Mouse (Mus musculus) adrenal gland, adult 18-20 months (tissue): Measurements from ENCODE around the gene Unc13a. TPM values are rescaled to one million over a fixed set of nuclear protein-coding genes. Genes with fewer than 3 reads are reported as not detected.

Experiments used
- DNase-seq, 2 experiments: peaks; one replicate each; pipeline ENCODE4 v3.0.0; 2021 to 2022; ENCODE audit warnings: low spot score in 2 of 2
- total RNA-seq, 2 experiments: library from RNA; stranded (reverse); gene quantifications; 1 replicate in 1 of 2; 2 replicates in 1 of 2; pipeline ENCODE4 v1.2.3; 2021

Unc13a gene
- total RNA-seq, 2 experiments from 2014 or later = 5.9 to 7.9 TPM

DNA sequence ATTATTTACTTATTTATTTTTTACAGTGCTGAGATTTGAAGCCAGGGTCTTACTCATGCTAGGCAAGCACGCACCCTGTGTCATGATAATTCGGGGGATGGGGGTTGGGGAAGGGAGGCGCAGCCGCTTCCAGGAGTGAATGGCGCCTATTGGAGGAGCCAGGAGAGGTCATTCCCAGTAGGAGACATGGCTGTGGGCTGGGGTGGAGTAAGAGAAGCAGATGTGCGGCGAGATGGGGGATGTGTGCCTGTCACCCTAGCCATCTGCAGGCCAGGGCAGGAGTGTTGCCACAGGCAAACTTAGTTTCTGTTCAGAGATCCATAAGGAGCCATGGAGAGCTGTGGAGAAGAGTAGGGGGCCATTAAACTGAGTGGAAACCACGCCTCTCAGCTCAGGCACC, 16.1 kb upstream of the Unc13a start:
- no peak for DNase-seq

DNA sequence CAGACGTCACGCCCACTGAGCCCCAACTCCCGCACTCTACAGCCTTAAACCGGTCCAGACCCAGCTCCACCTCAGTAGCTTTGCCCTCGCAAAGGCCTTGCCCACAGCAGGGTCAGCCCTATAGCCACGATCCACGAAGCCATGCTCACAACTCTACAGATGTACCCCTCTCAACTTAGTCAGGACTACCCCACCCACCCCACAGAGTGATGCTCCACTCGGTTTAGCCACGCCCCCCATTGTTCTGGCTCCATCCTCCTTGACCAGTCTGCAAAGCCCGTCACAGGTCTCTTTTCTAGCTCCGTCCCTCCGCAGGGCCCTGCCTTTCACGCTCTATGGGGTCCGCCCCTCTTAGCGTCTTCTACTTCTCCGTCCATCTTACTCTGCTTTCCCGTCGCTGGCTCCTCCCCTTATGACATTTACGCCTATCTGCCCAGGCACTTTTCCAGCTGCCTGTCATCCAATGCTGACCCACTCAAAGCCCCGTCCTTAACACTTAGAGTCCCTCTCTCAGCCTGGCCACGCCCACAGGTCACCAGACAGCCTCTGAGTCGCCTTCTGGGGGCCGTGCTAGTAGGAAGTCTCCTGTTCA, 14.7 kb upstream of the Unc13a start:
- DNase-seq = no peak

DNA sequence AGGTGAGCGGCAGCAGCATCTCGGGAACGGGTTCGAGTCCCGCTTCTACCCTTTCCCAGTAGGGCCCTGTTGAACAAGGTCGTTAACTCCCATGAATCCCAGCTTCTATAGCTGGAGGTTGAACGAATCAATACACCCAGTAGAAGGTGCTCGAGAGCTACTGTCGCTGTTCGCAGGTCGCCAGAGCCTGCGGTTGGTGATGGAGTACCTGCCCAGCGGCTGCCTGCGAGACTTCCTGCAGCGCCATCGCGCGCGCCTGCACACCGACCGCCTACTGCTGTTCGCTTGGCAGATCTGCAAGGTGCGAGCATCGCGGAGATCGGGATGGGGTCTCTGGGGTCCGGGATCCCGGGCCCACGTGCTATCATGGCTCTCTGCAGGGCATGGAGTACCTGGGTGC, 14.0 kb upstream of the Unc13a start:
- no peak for DNase-seq

DNA sequence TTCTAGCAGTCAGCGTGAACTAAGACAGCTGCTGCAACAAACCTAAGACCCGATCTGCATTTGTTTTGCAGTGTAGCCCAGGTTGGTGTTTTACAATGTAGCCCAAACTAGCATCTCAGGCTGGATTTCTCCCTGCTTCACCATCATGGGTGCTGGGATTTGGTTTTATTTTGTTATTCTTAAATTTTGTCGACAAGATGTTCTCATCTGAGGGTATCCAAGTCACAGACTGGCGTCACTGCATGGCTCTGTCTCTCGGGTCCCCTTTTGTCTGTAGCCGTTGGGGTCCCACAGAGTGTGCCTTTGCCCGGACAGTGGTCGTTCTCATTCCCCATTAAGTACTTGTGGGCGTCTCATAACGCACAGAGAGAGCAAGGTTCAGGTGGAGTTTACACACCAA, 13.1 kb upstream of the Unc13a start:
- no peak for DNase-seq

DNA sequence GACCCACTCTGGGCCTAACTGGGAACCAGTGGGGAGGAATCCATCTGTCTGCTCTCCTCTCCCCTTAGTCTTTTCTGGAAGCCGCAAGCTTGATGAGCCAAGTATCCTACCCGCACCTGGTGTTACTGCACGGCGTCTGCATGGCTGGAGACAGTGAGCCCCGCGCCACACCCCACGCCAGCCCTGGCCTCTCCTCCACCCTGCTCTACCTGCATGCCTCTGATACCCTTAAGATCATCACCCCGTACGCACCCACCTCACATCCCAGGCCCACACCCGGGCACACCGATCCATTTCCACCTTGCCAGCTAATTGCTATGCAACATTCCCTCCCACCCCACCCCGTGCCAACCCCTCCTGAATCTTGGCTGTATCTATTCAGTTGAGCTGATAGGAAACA, 11.3 kb upstream of the Unc13a start:
- no peak for DNase-seq

DNA sequence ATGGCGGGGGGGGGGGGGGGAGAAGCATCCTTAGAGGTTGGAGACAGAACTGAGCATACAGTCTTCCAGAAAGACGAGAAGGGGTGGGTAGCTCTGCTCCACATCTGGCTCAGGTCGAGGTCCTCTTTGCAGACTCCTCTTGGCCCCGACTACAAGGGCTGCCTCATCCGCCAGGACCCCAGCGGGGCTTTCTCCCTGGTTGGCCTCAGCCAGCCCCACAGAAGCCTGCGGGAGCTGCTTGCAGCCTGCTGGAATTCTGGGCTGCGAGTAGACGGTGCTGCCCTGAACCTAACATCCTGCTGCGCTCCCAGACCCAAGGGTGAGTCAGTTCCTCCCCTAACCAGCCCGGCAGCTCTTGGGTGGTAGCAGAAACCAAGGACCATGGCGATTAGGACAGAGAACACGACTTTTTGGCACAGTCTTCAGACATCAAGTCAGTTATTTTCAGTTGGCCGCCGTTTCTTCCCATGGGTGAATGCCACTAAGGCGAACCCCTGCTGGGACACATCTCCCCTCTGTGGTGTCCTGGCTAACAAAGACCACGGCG, 9.9 kb upstream of the Unc13a start:
- no peak for DNase-seq

DNA sequence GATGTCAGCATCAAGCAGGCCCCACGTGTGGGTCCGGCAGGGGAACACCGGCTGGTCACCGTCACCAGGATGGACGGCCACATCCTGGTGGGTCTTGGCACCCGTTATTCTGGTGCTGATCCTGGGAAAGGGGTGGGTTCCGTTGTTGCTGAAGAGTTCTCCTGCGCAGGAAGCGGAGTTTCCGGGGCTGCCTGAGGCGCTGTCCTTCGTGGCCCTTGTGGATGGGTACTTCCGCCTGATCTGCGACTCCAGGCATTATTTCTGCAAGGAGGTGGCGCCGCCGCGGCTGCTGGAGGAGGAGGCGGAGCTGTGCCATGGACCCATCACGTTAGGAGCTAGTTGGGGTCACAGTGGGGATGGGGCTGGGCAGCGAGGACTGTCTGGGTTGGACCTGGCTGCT, 8.9 kb upstream of the Unc13a start:
- DNase-seq = no peak

DNA sequence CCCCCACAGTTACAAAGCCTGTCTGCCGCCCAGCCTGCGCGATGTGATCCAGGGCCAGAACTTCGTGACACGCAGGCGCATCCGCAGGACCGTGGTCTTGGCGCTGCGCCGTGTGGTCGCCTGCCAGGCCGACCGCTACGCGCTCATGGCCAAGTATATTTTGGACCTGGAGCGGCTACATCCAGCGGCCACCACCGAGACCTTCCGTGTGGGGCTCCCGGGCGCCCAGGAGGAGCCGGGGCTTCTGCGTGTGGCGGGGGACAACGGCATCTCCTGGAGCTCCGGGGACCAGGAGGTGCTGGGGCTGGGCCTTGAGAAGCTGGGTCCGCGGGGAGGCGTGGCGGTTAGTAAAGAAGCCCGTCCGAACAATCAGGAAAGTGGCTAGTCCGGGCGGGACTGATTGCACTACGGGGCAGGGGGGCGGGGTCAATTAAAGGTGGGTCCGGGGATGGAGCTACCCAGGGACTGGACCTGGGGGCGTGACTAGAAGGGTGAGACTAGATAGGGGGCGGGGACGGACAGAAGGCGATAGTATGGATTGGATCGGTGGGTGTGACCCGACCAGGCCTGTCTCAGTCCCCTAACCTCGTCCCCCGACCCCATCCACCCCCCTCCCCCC, 8.1 kb upstream of the Unc13a start:
- DNase-seq = no peak

DNA sequence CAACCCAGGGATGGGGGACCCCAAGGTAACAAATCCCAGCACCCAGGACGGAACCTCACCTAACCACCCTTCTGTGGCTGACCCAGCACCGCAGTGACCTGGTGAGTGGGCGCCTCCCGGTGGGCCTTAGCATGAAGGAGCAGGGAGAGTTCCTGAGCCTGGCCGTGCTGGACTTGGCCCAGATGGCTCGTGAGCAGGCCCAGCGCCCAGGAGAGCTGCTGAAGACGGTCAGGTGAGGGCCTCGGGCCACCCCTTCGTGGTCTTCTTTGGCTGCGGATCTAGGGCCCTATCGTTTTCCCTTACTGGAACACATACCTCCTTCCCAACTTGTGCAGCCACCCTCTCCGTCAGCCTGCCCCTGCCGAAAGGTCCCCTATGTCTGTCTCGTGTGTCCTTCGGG, 7.6 kb upstream of the Unc13a start:
- DNase-seq = no peak

DNA sequence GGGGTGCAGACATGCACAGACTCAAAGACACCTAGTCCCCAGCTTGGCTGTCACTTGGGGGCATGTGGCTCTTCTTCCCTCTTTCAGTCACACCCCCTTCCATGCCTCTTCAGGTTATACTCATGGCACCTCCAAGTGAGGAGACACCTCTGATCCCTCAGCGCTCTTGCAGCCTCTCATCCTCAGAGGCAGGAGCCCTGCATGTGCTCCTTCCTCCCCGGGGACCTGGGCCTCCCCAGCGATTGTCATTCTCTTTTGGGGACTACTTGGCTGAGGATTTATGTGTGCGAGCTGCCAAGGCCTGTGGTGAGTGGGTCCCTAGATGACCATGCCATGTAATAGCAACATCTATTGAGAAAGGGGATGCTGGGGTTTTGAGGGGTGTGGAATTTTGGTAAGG, 6.7 kb upstream of the Unc13a start:
- DNase-seq = no peak

DNA sequence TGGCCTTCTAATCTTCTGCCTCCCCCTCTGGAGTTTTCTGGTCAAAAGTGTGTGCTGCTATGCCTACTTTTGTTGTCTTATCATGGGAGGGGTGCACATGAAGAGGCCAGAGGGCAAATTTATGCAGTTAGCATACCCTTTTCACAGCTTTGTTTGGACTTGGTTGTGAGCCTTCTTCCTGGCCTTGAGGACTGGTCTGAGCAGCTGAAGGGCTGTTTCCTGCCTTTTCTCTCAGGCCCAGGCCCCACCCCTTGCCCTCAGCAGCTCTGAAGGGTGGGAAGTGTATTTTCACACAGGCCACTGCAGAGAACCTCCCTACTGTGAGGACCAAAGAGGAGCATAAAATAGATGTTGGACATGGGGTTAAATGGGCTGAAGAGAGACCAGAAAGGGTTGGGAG, 6.0 kb upstream of the Unc13a start:
- no peak for DNase-seq

DNA sequence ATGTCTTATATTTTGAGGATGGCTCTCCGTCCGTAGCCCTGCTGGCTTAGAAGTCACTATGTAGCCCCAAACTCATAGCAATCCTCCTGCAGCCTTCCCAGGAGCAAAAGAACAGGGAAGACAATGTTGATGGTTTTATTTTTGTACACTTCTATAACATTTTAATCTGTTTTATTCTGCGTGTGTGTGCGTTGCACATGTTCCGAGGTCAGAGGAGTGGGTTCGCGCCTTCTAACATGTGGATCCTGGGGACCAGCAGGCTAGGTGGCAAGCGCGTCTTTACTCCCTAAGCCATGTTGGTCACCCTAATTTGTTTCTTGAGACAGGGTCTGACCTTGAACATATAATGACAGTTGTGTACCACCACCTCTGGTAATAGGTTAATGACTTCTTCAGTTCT, 5.2 kb upstream of the Unc13a start:
- DNase-seq = no peak

DNA sequence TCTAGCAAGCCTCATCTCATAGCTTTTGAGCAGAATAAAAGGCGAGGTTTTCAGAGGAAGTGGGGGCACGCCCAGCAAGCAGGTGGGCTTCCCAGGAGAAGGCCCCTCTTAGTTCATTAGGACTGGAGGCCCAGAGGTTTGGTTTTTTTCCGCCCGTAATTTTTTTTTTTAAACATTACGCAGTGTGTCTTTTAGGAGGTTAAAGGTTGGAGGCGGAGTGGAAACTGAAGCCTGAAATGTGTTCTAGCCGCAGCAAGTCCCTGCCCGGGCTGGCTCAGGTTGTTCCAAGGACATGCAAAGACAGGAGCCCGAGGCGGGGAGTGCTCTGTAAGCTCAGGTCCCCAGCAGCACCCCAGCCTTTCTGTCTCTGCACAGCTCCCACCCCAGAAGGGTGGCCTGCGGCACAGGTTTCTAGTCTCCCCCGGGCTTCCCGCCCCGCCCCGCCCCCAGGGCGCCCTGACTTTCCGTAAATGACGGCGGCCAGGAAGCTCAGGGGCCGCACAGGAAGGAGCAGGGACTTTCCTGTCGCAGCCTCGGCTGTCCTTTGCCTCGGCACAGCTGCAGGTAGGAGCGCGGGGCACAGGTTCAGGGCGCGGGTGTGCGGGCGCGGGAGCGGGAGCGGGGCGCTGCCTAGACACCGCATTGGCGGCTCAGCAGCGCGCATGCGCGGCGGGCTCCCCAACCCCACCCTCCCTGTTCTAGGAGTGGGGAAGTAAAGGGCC, 4.6 kb upstream of the Unc13a start, which contains the start of gene Jak3:
Gene Jak3, plus strand, starts transcription at position 277 of the 722 bp plus-strand sequence.
- peak; percentile 55 to 66 for DNase-seq

DNA sequence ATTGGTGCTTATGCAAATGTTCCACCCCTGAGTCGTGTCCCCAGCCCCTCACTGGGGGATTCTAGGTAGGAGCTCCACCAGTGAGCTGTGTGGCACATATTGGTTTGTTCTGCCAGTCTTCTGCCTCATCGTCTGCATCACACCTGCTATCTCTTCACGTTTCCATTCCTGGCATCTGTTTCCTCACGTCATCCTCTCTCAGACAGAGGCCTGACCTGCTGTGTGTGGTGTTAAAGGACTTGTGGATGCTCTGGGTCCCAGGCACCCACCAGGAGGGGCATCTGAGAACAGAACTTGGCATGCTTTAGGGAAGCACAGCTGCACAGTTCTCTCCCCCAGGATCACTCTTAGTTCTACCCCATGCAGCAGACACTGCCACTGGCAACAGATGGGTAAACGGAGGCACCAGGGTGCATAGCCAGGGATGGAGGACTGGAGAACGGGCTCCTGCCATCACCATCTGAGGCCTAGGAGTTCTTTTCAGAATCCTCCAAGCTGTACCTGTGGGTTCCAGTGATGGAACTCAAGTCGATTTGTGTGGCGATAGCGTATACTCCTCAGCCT, 4.0 kb upstream of the Unc13a start:
- DNase-seq = no peak

DNA sequence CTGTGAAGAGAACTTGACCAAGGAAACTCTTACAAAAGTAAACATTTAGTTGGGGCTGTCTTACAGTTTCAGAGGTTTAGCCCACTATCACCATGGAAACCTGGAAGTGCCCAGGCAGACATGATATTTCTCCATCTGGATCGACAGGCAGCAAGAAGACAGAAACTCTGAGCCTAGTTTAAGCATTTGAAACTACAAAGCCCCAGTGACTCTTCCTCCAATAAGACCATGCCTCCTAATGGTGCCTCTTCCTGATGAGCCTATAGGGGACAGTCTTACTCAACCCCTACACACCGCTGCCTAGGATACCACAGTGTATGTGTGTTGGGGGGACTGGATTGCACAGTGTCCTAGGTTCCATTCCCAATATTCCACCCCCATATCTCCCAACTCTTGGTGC, 2.5 kb upstream of the Unc13a start:
- no peak for DNase-seq

DNA sequence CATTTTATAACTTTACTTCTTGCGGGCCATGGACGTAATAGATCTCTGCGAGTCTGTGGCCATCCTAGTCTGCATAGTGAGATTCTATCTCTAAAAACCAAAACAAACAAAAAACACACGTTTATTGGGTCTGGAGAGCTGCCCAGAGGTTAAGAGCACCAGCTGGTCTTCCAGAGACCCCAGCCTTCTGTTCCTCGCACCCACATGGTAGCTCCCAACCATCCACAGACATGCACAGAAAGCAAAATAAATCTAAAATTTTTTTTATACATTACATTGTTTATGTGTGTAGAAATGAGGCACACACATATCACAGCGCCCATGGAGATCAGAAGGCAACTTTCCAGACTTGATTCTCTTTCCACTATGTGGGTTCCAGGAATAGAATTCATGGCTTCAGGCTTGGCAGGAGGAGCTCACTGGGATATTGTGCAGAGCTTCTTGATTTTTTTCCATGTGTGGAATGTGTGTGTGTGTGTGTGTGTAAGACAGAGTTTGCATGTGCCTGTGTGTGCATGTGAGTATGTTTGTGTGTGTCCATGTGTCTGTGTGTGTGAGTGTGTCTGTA, 695 bp upstream of the Unc13a start:
- no peak for DNase-seq

DNA sequence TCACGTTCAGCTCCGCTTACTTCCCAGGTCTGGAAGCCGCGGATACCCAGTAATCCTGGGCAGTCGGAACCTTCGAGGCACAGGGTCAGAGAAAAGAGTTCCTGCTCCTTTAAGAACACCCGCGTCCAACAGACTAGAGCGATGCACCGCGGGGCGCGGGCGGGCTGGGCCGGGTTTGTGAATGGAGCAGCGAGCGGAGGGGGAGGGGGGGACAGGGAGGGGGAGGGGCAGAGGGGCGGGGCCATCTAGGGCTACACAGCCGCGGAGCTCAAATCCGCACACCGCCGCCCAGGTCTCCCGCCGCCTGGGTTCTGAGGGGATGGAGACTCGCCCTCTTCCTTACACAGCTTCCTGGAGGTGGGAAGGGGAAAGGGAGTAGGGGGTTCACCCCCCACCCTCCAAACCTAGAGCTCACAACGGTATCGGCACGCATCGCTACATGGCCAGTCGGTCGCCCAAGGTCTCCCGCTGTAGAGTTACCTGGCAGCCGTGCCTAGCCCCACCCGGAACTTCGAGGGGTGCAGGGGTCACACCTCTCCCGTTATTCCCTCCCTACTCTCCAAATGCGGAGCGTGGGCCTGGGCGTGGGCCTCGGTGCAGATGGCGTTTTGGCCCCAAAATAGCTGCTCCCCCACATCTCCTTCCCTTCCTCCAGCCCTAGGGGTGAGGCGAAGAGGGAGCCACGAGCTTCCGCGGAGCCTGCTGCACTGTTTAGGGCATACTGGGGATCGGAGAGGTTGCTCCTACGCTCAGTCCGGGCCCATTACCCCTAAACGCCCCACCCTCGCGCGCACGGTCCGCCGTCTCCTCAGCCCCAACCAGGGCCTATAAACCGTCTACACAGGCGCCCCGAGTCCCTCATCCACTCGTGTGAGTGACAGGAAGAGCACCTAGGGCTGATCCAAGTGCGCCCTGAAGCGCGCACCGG, 672 bp downstream of the Unc13a start:
- DNase-seq = no peak

DNA sequence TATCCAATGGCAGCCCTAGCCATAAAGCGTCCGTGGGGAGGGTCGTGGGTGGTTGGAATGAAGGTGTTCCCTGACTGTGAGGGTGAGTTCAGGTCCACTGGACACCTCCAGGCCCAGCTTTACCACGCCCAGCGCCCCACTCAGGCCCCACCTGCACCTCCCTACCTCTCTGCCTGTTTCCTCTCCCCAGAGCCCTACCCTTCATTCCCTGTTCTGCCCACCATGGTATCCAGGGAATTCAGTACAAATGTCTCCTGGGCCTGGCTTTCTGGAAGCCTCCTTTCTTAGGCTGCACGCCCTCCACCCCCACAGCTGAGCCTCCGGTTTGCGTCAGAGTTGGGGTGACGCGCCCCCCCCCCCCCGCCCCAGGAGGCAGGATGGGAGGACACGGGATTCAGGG, 1.4 kb downstream of the Unc13a start:
- DNase-seq = no peak

DNA sequence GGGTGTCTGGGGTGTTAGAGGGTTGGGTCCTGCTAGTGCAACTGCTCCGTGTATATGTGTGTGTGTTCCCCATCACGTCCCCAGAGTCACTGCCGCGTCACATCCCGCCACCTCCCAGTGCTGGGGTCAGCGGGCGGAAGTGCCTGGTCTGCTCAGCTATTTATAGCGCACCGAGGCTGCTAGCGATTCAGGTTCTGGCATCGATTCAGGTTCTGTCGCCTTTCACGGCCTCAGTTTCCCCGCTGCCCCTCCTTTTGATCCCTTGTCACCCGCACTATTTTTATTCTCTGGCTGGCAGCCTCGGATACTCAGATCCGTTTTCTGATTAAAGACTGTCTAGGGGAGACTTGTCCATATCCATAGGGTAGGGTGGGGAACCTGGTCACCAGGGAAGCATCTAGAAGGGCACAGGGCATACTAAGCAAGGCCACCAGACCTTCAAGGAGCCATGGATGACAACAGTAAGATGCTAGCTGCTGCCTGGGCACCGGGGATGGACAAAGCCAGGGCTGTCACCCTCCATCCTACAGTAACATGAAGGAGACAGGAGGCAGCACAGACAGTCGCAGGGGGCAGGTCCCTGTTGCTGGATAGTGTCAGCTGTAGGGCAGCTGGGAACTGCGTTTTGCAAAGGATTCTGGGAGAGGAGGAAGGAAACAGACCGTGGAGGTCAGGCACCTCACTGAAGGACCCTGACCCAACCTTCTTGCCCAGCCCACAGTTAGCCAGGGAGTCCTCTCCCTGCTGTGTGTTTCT, 3.2 kb downstream of the Unc13a start:
- DNase-seq = no peak

DNA sequence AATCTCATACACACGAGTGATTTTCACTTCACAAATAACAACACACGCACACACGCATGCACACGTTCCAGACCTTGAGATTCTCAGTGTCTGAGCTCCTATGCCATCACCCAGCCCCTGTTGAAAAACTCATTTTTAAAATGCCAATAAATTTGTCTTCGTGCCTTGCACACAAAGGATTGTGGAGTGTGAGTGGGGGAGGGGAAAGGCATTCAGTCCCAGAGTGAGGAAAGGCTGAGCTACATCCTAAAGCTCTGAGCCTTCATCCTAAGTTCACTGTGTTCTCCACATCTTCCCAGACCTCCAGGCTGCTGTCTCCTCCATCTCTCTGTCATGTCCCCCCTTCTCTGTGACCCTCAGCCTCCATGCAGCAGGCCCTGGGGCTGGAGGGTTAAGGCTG, 4.3 kb downstream of the Unc13a start:
- DNase-seq = no peak
